Mouse (Mus musculus) ES-E14 (cell line): ENCODE measurements around the gene Card9. TPM values are rescaled to one million over a fixed set of nuclear protein-coding genes. Genes with fewer than 3 reads are reported as not detected.

Experiments used
- DNase-seq: peaks from one replicate; pipeline ENCODE4 v3.0.0-alpha.2; 2013; ENCODE audit warnings: low read depth, low spot score
- H3K27ac ChIP-seq: 2 replicates; pipeline ENCODE4 v1.5.1; 2012; ENCODE audit warnings: low read depth, mild to moderate bottlenecking, low read length, moderate library complexity, mixed read lengths; ENCODE audit not compliant: poor library complexity, insufficient read depth, severe bottlenecking
- H3K36me3 ChIP-seq: 2 replicates; pipeline ENCODE4 v1.6.1; 2012; ENCODE audit warnings: mild to moderate bottlenecking, low read length, moderate library complexity, mixed read lengths; ENCODE audit not compliant: control insufficient read depth, poor library complexity, insufficient read depth, severe bottlenecking
- H3K4me1 ChIP-seq, 2 experiments: fragments of 150-350 bp in 1 of 2; sonication (generic) in 1 of 2; 2 replicates each; pipeline ENCODE4 v1.6.1; 2012; ENCODE audit warnings: low read length in 2 of 2, mild to moderate bottlenecking in 1 of 2, mixed read lengths in 1 of 2; ENCODE audit not compliant: control insufficient read depth in 2 of 2, insufficient read depth in 2 of 2, poor library complexity in 1 of 2
- H3K4me3 ChIP-seq, 2 experiments: fragments of 150-350 bp in 1 of 2; sonication (generic) in 1 of 2; 2 replicates each; pipeline ENCODE4 v1.5.1; 2012; ENCODE audit warnings: low read length in 2 of 2, low read depth in 1 of 2, mild to moderate bottlenecking in 1 of 2, mixed read lengths in 1 of 2; ENCODE audit not compliant: insufficient read depth in 1 of 2, poor library complexity in 1 of 2, severe bottlenecking in 1 of 2
- H3K9ac ChIP-seq: 2 replicates; pipeline ENCODE4 v1.6.1; 2012; ENCODE audit warnings: low read depth, mild to moderate bottlenecking, low read length, mixed read lengths; ENCODE audit not compliant: poor library complexity, insufficient read depth, severe bottlenecking
- H3K9me3 ChIP-seq: fragments of 150-350 bp; sonication (generic); 2 replicates; pipeline ENCODE4 v1.6.1; 2012; ENCODE audit warnings: low read depth, mild to moderate bottlenecking, low read length; ENCODE audit not compliant: control insufficient read depth, insufficient read depth
- CHD2 ChIP-seq: IDR thresholded peaks from 2 replicates; pipeline ENCODE4 v1.6.1; 2014; ENCODE audit warnings: mild to moderate bottlenecking, low read depth, low read length, inconsistent platforms
- HCFC1 ChIP-seq: IDR thresholded peaks from 2 replicates; pipeline ENCODE4 v1.6.1; 2012; ENCODE audit warnings: low read length, inconsistent platforms, borderline replicate concordance; ENCODE audit not compliant: insufficient read depth
- MAFK ChIP-seq: IDR thresholded peaks from 2 replicates; pipeline ENCODE4 v1.6.1; 2014; ENCODE audit warnings: mild to moderate bottlenecking, low read depth, low read length, inconsistent platforms; ENCODE audit not compliant: insufficient read depth
- ZC3H11A ChIP-seq: IDR thresholded peaks from 2 replicates; pipeline ENCODE4 v1.6.1; 2012; ENCODE audit warnings: low read depth, mild to moderate bottlenecking, inconsistent platforms, low read length, borderline replicate concordance
- ZNF384 ChIP-seq: IDR thresholded peaks from 2 replicates; pipeline ENCODE4 v1.6.1; 2012; ENCODE audit warnings: low read depth, low read length, inconsistent platforms
- in situ Hi-C, 2 experiments: fragments of 600-800 bp; cut with MboI; formaldehyde crosslinking; loops; one replicate each; pipeline ENCODE4 v1.15.1; 2025; ENCODE audit warnings: low sequenced_read_pairs in 2 of 2, inconsistent platforms in 1 of 2; ENCODE audit not compliant: unreplicated experiment in 2 of 2
- total RNA-seq: library from RNA; depleted of rRNA; stranded (reverse); fragments of 300-350 nt; gene quantifications from 2 replicates; pipeline ENCODE4 v1.2.3, GENCODE M21; 2012

The Card9 gene
- total RNA-seq, 1 experiment, result 0.76 TPM

- H3K27ac ChIP-seq, result no peak overlapping the region
- TF ChIP-seq HCFC1, result no peak
- no peak for TF ChIP-seq MAFK
- TF ChIP-seq CHD2, result no peak
- no peak for TF ChIP-seq ZNF384
- TF ChIP-seq ZC3H11A, result no peak
- H3K4me1 ChIP-seq, result peaks cover 0 to 12% of the 10 kb centered on the region in 2 experiments; a peak in 1 of 4 replicates
- no peak for DNase-seq
- H3K9me3 ChIP-seq, result no peaks in the 10 kb centered on the region
- H3K9ac ChIP-seq, result no peak overlapping the region
- in situ Hi-C loops, result loop anchor here in 1 of 2 experiments (25.0 kb wide), 1 partner anchor 237 kb away; no protein-coding TSS in a partner anchor
- peak overlapping the region in 1 of 2 experiments; percentile 34; a peak in 1 of 4 replicates for H3K4me3 ChIP-seq
- H3K36me3 ChIP-seq, result no peaks in the 10 kb centered on the region
Measured at GRCm38 (mm10) chr2:26324917-26325316, 35.8 kb downstream of the Card9 start.

- no peaks in the 10 kb centered on the region for H3K36me3 ChIP-seq
Measured at GRCm38 (mm10) chr2:26323589-26324325, 37.0 kb downstream of the Card9 start.

GRCm38 (mm10) chr2:26320245-26321185 is 40.2 kb downstream of the Card9 start:
- Histone ChIP-seq H3K9ac (no peak overlapping the region), H3K4me3 (no peak overlapping the region), H3K36me3 (no peaks in the 10 kb centered on the region), H3K27ac (no peak overlapping the region), H3K4me1 (peaks cover 0 to 10% of the 10 kb centered on the region in 2 experiments; a peak in 1 of 4 replicates), H3K9me3 (no peaks in the 10 kb centered on the region)
- no peak for DNase-seq
- in situ Hi-C loops, result loop anchor here in 1 of 2 experiments (25.0 kb wide), 1 partner anchor 242 kb away; no protein-coding TSS in a partner anchor
- TF ChIP-seq CHD2 (no peak), HCFC1 (no peak), ZC3H11A (no peak), MAFK (no peak), ZNF384 (no peak)

More at GRCm38 (mm10) chr2:26323589-26324325, 37.0 kb downstream of the Card9 start:
- no peak for DNase-seq
- Histone ChIP-seq H3K4me1 (peaks cover 0 to 11% of the 10 kb centered on the region in 2 experiments; a peak in 1 of 4 replicates), H3K4me3 (no peak overlapping the region), H3K27ac (no peak overlapping the region), H3K9ac (no peak overlapping the region), H3K9me3 (no peaks in the 10 kb centered on the region)
- TF ChIP-seq HCFC1, result no peak
- TF ChIP-seq ZNF384, result no peak
- TF ChIP-seq CHD2, result no peak
- no peak for TF ChIP-seq ZC3H11A
- no peak for TF ChIP-seq MAFK
- in situ Hi-C loops, result loop anchor here in 1 of 2 experiments (25.0 kb wide), 1 partner anchor 239 kb away; no protein-coding TSS in a partner anchor

GRCm38 (mm10) chr2:26319519-26320244 is 41.0 kb downstream of the Card9 start:
- no peaks in the 10 kb centered on the region for H3K9me3 ChIP-seq
- H3K36me3 ChIP-seq, result no peaks in the 10 kb centered on the region
- H3K9ac ChIP-seq, result no peak overlapping the region
- no peak overlapping the region for H3K27ac ChIP-seq
- TF ChIP-seq ZNF384, result no peak
- no peak for TF ChIP-seq HCFC1
- no peak for TF ChIP-seq ZC3H11A
- no peak for TF ChIP-seq CHD2
- no peak for TF ChIP-seq MAFK
- in situ Hi-C loops, result loop anchor here in 1 of 2 experiments (25.0 kb wide), 1 partner anchor 243 kb away; no protein-coding TSS in a partner anchor
- peaks cover 0 to 8% of the 10 kb centered on the region in 2 experiments; a peak in 1 of 4 replicates for H3K4me1 ChIP-seq
- no peak overlapping the region for H3K4me3 ChIP-seq
- no peak for DNase-seq
